Mouse (Mus musculus): ENCODE results near the gene Dzank1. TPM values are rescaled to one million over a fixed set of nuclear protein-coding genes. Genes with fewer than 3 reads are reported as not detected.
A peak's percentile ranks its signal among the peaks of the same experiment; 100 is the strongest.

Dzank1 gene
- polyA plus RNA-seq, 1 experiment from 2014 or later = 8.6 TPM

GRCm38 (mm10) chr2:144527821-144528174 is 584 bp upstream of the Dzank1 start:
- peak; percentile 71 for ATAC-seq (ENCODE audit: low FRiP score)
- peak overlapping the region; percentile 81 for H3K4me3 ChIP-seq
- peaks cover 30% of the 10 kb centered on the region for H3K4me1 ChIP-seq (replicated peaks)
- H3K27ac ChIP-seq = peak overlapping the region; percentile 96
- H3K4me2 ChIP-seq = peak overlapping the region; percentile 89
- peak overlapping the region; percentile 86 for H3K9ac ChIP-seq
- under 1% methylated on average over 25 of the region's 25 CpGs for WGBS
- no peaks in the 10 kb centered on the region for H3K9me3 ChIP-seq
- peaks cover 12% of the 10 kb centered on the region for H3K36me3 ChIP-seq
- 0 out of 2 replicates have a peak, but pooled peaks cover 4% of the 10 kb centered on the region for H3K27me3 ChIP-seq

- H3K9me3 ChIP-seq = no peaks in the 10 kb centered on the region
- WGBS = 51% methylated on average over 10 of the region's 10 CpGs
- no peak for ATAC-seq (ENCODE audit: low FRiP score)
- H3K4me2 ChIP-seq = peak overlapping the region; percentile 89
- H3K9ac ChIP-seq = peak overlapping the region; percentile 86
- H3K27ac ChIP-seq = no peak overlapping the region
- H3K36me3 ChIP-seq = peaks cover 6% of the 10 kb centered on the region
- peak overlapping the region; percentile 81 for H3K4me3 ChIP-seq
- H3K27me3 ChIP-seq = 0 out of 2 replicates have a peak, but pooled peaks cover 4% of the 10 kb centered on the region
- H3K4me1 ChIP-seq (replicated peaks) = peaks cover 30% of the 10 kb centered on the region
Observed at GRCm38 (mm10) chr2:144525856-144526255, 1.4 kb downstream of the Dzank1 start.

- Histone ChIP-seq H3K4me2 (no peak overlapping the region), H3K36me3 (peaks cover 25% of the 10 kb centered on the region), H3K27ac (no peak overlapping the region), H3K4me1 (replicated peaks) (no peaks in the 10 kb centered on the region), H3K9ac (no peak overlapping the region), H3K9me3 (no peaks in the 10 kb centered on the region), H3K27me3 (no peaks in the 10 kb centered on the region), H3K4me3 (no peak overlapping the region)
- no peak for ATAC-seq (ENCODE audit: low FRiP score)
- WGBS = 83% methylated on average over 3 of the region's 3 CpGs
Observed at GRCm38 (mm10) chr2:144519772-144520171, 7.4 kb downstream of the Dzank1 start.

- no peak overlapping the region for H3K4me3 ChIP-seq
- ATAC-seq (ENCODE audit: low FRiP score) = no peak
- no peak overlapping the region for H3K27ac ChIP-seq
- no peak overlapping the region for H3K9ac ChIP-seq
- 92% methylated on average over 3 of the region's 3 CpGs for WGBS
- no peaks in the 10 kb centered on the region for H3K4me1 ChIP-seq (replicated peaks)
- peaks cover 35% of the 10 kb centered on the region for H3K36me3 ChIP-seq
- no peak overlapping the region for H3K4me2 ChIP-seq
- no peaks in the 10 kb centered on the region for H3K27me3 ChIP-seq
- H3K9me3 ChIP-seq = no peaks in the 10 kb centered on the region
Observed at GRCm38 (mm10) chr2:144514619-144515018, 12.6 kb downstream of the Dzank1 start.

- ATAC-seq (ENCODE audit: low FRiP score) = no peak
- Histone ChIP-seq H3K27me3 (no peaks in the 10 kb centered on the region), H3K4me1 (replicated peaks) (no peaks in the 10 kb centered on the region), H3K27ac (no peak overlapping the region), H3K4me2 (no peak overlapping the region), H3K9me3 (no peaks in the 10 kb centered on the region), H3K4me3 (no peak overlapping the region), H3K9ac (no peak overlapping the region), H3K36me3 (peaks cover 53% of the 10 kb centered on the region)
- 94% methylated on average over 6 of the region's 6 CpGs for whole genome bisulfite sequencing
Observed at GRCm38 (mm10) chr2:144502134-144502533, 25.1 kb downstream of the Dzank1 start.

GRCm38 (mm10) chr2:144489342-144489741 is 37.9 kb downstream of the Dzank1 start:
- H3K27ac ChIP-seq = no peak overlapping the region
- H3K36me3 ChIP-seq = peaks cover 64% of the 10 kb centered on the region
- H3K27me3 ChIP-seq = no peaks in the 10 kb centered on the region
- H3K9ac ChIP-seq = no peak overlapping the region
- no peak overlapping the region for H3K4me3 ChIP-seq
- 87% methylated on average over 5 of the region's 5 CpGs for WGBS
- H3K9me3 ChIP-seq = no peaks in the 10 kb centered on the region
- no peaks in the 10 kb centered on the region for H3K4me1 ChIP-seq (replicated peaks)
- H3K4me2 ChIP-seq = no peak overlapping the region
- no peak for ATAC-seq (ENCODE audit: low FRiP score)

- Histone ChIP-seq H3K9ac (no peak overlapping the region), H3K9me3 (no peaks in the 10 kb centered on the region), H3K4me2 (no peak overlapping the region), H3K36me3 (peaks cover 65% of the 10 kb centered on the region), H3K4me1 (replicated peaks) (no peaks in the 10 kb centered on the region), H3K4me3 (no peak overlapping the region), H3K27me3 (no peaks in the 10 kb centered on the region), H3K27ac (no peak overlapping the region)
- ATAC-seq (ENCODE audit: low FRiP score) = no peak
- 80% methylated on average over 6 of the region's 6 CpGs for WGBS
Observed at GRCm38 (mm10) chr2:144487476-144487875, 39.7 kb downstream of the Dzank1 start.

- H3K4me2 ChIP-seq = no peak overlapping the region
- peaks cover 68% of the 10 kb centered on the region for H3K36me3 ChIP-seq
- no peak for ATAC-seq (ENCODE audit: low FRiP score)
- H3K27me3 ChIP-seq = no peaks in the 10 kb centered on the region
- no peak overlapping the region for H3K27ac ChIP-seq
- no peaks in the 10 kb centered on the region for H3K9me3 ChIP-seq
- no peak overlapping the region for H3K9ac ChIP-seq
- WGBS = 88% methylated on average over 7 of the region's 7 CpGs
- no peaks in the 10 kb centered on the region for H3K4me1 ChIP-seq (replicated peaks)
- no peak overlapping the region for H3K4me3 ChIP-seq
Observed at GRCm38 (mm10) chr2:144485439-144485838, 41.8 kb downstream of the Dzank1 start.

GRCm38 (mm10) chr2:144484084-144484483 is 43.1 kb downstream of the Dzank1 start:
- no peak overlapping the region for H3K4me2 ChIP-seq
- H3K9me3 ChIP-seq = no peaks in the 10 kb centered on the region
- no peaks in the 10 kb centered on the region for H3K27me3 ChIP-seq
- 89% methylated on average over 1 of the region's 1 CpGs for WGBS
- no peak overlapping the region for H3K4me3 ChIP-seq
- no peak overlapping the region for H3K27ac ChIP-seq
- peaks cover 70% of the 10 kb centered on the region for H3K36me3 ChIP-seq
- no peaks in the 10 kb centered on the region for H3K4me1 ChIP-seq (replicated peaks)
- ATAC-seq (ENCODE audit: low FRiP score) = no peak
- no peak overlapping the region for H3K9ac ChIP-seq

GRCm38 (mm10) chr2:144479421-144479820 is 47.8 kb downstream of the Dzank1 start:
- Histone ChIP-seq H3K36me3 (peaks cover 60% of the 10 kb centered on the region), H3K27me3 (no peaks in the 10 kb centered on the region), H3K9ac (no peak overlapping the region), H3K9me3 (no peaks in the 10 kb centered on the region), H3K27ac (no peak overlapping the region), H3K4me1 (replicated peaks) (no peaks in the 10 kb centered on the region), H3K4me2 (no peak overlapping the region), H3K4me3 (no peak overlapping the region)
- 83% methylated on average over 2 of the region's 2 CpGs for WGBS
- ATAC-seq (ENCODE audit: low FRiP score) = no peak

GRCm38 (mm10) chr2:144467203-144467602 is 60.0 kb downstream of the Dzank1 start:
- Histone ChIP-seq H3K36me3 (peaks cover 44% of the 10 kb centered on the region), H3K4me3 (no peak overlapping the region), H3K9ac (no peak overlapping the region), H3K27me3 (no peaks in the 10 kb centered on the region), H3K4me2 (no peak overlapping the region), H3K4me1 (replicated peaks) (no peaks in the 10 kb centered on the region), H3K9me3 (no peaks in the 10 kb centered on the region), H3K27ac (no peak overlapping the region)
- ATAC-seq (ENCODE audit: low FRiP score) = no peak
- WGBS = 63% methylated on average over 5 of the region's 5 CpGs

GRCm38 (mm10) chr2:144465876-144466575 is 61.2 kb downstream of the Dzank1 start:
- Histone ChIP-seq H3K4me2 (no peak overlapping the region), H3K4me3 (no peak overlapping the region), H3K27ac (no peak overlapping the region), H3K4me1 (replicated peaks) (no peaks in the 10 kb centered on the region), H3K36me3 (peaks cover 32% of the 10 kb centered on the region), H3K9me3 (no peaks in the 10 kb centered on the region), H3K9ac (no peak overlapping the region), H3K27me3 (no peaks in the 10 kb centered on the region)
- ATAC-seq (ENCODE audit: low FRiP score) = no peak
- WGBS = 84% methylated on average over 14 of the region's 14 CpGs

Measured in hindbrain, embryonic 13.5 days (tissue).